Comparison of ENCODE assay signal across 8 mouse cellular contexts in genomic region chr12:84819236-84820168, GRCm38 (mm10). TPM values are rescaled to one million over a fixed set of nuclear protein-coding genes. Genes with fewer than 3 reads are reported as not detected.
DNase-seq lines count a peak whose midpoint lies in the region; ATAC-seq and TF ChIP-seq lines count a peak whose summit lies in the region.

No protein-coding gene starts in this region.

- peak; percentile 96 for TF ChIP-seq EP300 in liver, postnatal 0 days (IDR thresholded peaks at IDR 0.05; ENCODE audit: low read depth)

- no peak overlapping the region for H3K4me2 ChIP-seq in heart, embryonic 13.5 days
- no peak overlapping the region for H3K4me2 ChIP-seq in liver, postnatal 0 days (ENCODE audit: low read depth, low read length)
- H3K4me2 ChIP-seq in neural tube, embryonic 15.5 days: no peak overlapping the region

- no peak for DNase-seq in frontal cortex, postnatal 25 days (ENCODE audit: low spot score in 2 of 2)
- peak; percentile 47 for DNase-seq in brain, embryonic 14.5 days (ENCODE audit: low read depth)
- peak; percentile 28 for DNase-seq in liver, postnatal 0 days
- no peak for DNase-seq in thymus, postnatal 4 days
- no peak for DNase-seq in adrenal gland, postnatal 36 days

- no peak for TF ChIP-seq CTCF in brain, embryonic 14.5 days (IDR thresholded peaks at IDR 0.05; ENCODE audit: borderline replicate concordance, extremely low read depth, insufficient read depth, insufficient read length)
- no peak for TF ChIP-seq CTCF in liver, postnatal 0 days (IDR thresholded peaks at IDR 0.05; ENCODE audit: low read depth)

- H3K9me3 ChIP-seq in heart, embryonic 13.5 days: no peaks in the 10 kb centered on the region
- no peaks in the 10 kb centered on the region for H3K9me3 ChIP-seq in liver, postnatal 0 days (ENCODE audit: low read length)
- H3K9me3 ChIP-seq in neural tube, embryonic 15.5 days (replicated peaks): no peaks in the 10 kb centered on the region

- H3K27me3 ChIP-seq in heart, embryonic 13.5 days (replicated peaks): peaks cover 73% of the 10 kb centered on the region
- H3K27me3 ChIP-seq in liver, postnatal 0 days (ENCODE audit: insufficient read depth, low read length): no peaks in the 10 kb centered on the region
- H3K27me3 ChIP-seq in neural tube, embryonic 15.5 days (replicated peaks): no peaks in the 10 kb centered on the region

- H3K36me3 ChIP-seq in heart, embryonic 13.5 days: no peaks in the 10 kb centered on the region
- no peaks in the 10 kb centered on the region for H3K36me3 ChIP-seq in liver, postnatal 0 days (replicated peaks; ENCODE audit: insufficient read depth, low read length)
- no peaks in the 10 kb centered on the region for H3K36me3 ChIP-seq in neural tube, embryonic 15.5 days

- WGBS in heart, embryonic 13.5 days: 69% methylated on average over 13 of the region's 13 CpGs
- WGBS in liver, postnatal 0 days (ENCODE audit: insufficient replicate concordance): 74% methylated on average over 13 of the region's 13 CpGs
- 88% methylated on average over 13 of the region's 13 CpGs for WGBS in neural tube, embryonic 15.5 days

- ATAC-seq in frontal cortex, adult (ENCODE audit: low TSS enrichment): 0 out of 2 replicates have a peak, but pooled peaks have one; percentile 31
- ATAC-seq in heart, embryonic 13.5 days (ENCODE audit: extremely low read depth, insufficient number of reproducible peaks, low FRiP score, low TSS enrichment): 0 out of 2 replicates have a peak, but pooled peaks have one; percentile 42
- peak; percentile 100 for ATAC-seq in liver, postnatal 0 days
- ATAC-seq in neural tube, embryonic 15.5 days (ENCODE audit: low FRiP score): no peak

- no peak overlapping the region for H3K27ac ChIP-seq in heart, embryonic 13.5 days (replicated peaks)
- peak overlapping the region; percentile 70 for H3K27ac ChIP-seq in liver, postnatal 0 days (ENCODE audit: low read depth)
- H3K27ac ChIP-seq in neural tube, embryonic 15.5 days (replicated peaks): no peak overlapping the region

- H3K4me1 ChIP-seq in heart, embryonic 13.5 days: peaks cover 23% of the 10 kb centered on the region; the same call in 1 of the 2 replicates
- 0 out of 2 replicates have a peak, but pooled peaks cover 7% of the 10 kb centered on the region for H3K4me1 ChIP-seq in liver, postnatal 0 days (ENCODE audit: insufficient read depth)
- peaks cover 2% of the 10 kb centered on the region; the same call in 1 of the 2 replicates for H3K4me1 ChIP-seq in neural tube, embryonic 15.5 days

- H3K9ac ChIP-seq in heart, embryonic 13.5 days: no peak overlapping the region
- H3K9ac ChIP-seq in liver, postnatal 0 days (replicated peaks): no peak overlapping the region
- H3K9ac ChIP-seq in neural tube, embryonic 15.5 days (replicated peaks): no peak overlapping the region

- H3K4me3 ChIP-seq in heart, embryonic 13.5 days: no peak overlapping the region
- no peak overlapping the region for H3K4me3 ChIP-seq in liver, postnatal 0 days (ENCODE audit: low read depth, low read length)
- no peak overlapping the region for H3K4me3 ChIP-seq in neural tube, embryonic 15.5 days (replicated peaks)

- no peak for TF ChIP-seq POLR2A in brain, embryonic 14.5 days (IDR thresholded peaks at IDR 0.05; ENCODE audit: borderline replicate concordance, extremely low read depth, insufficient read depth, insufficient read length, poor library complexity, severe bottlenecking)

RNA-seq across cellular contexts. Expression of gene Isca2, which starts 46.5 kb away (rescaled TPM):
- polyA plus RNA-seq in brain, embryonic 14.5 days (2012; rRNA removed): 80.2 and 131 TPM in 2 replicates
- polyA plus RNA-seq in heart, embryonic 13.5 days (2015; fragmentation: Nextera tagmentation; extraction: Ambion mirVana): 133 and 148 TPM in 2 replicates
- 97.5 and 99.9 TPM in 2 replicates for polyA plus RNA-seq in liver, postnatal 0 days (2015; fragmentation: Nextera tagmentation; extraction: Ambion mirVana)
- 134 and 144 TPM in 2 replicates for polyA plus RNA-seq in neural tube, embryonic 15.5 days (2015; fragmentation: Nextera tagmentation; extraction: Ambion mirVana)
- total RNA-seq in adrenal gland, postnatal 36 days (2021): 10 to 100 TPM; 60.9 to 68.7 TPM

RNA-seq across cellular contexts. Expression of gene Npc2, which starts 46.5 kb away (rescaled TPM):
- 64.0 and 66.2 TPM in 2 replicates for polyA plus RNA-seq in brain, embryonic 14.5 days (2012; rRNA removed)
- 55.8 and 60.1 TPM in 2 replicates for polyA plus RNA-seq in heart, embryonic 13.5 days (2015; fragmentation: Nextera tagmentation; extraction: Ambion mirVana)
- 29.7 and 30.0 TPM in 2 replicates for polyA plus RNA-seq in liver, postnatal 0 days (2015; fragmentation: Nextera tagmentation; extraction: Ambion mirVana)
- 54.1 and 57.7 TPM in 2 replicates for polyA plus RNA-seq in neural tube, embryonic 15.5 days (2015; fragmentation: Nextera tagmentation; extraction: Ambion mirVana)
- total RNA-seq in adrenal gland, postnatal 36 days (2021): 10 to 100 TPM; 82.3 to 91.0 TPM

RNA-seq across cellular contexts. Expression of gene Ltbp2, which starts 56.8 kb away (rescaled TPM):
- 0.72 and 1.4 TPM in 2 replicates for polyA plus RNA-seq in brain, embryonic 14.5 days (2012; rRNA removed)
- 1.8 TPM in 2 replicates for polyA plus RNA-seq in heart, embryonic 13.5 days (2015; fragmentation: Nextera tagmentation; extraction: Ambion mirVana)
- 0.31 and 0.59 TPM in 2 replicates for polyA plus RNA-seq in liver, postnatal 0 days (2015; fragmentation: Nextera tagmentation; extraction: Ambion mirVana)
- 0.22 and 0.47 TPM in 2 replicates for polyA plus RNA-seq in neural tube, embryonic 15.5 days (2015; fragmentation: Nextera tagmentation; extraction: Ambion mirVana)
- total RNA-seq in adrenal gland, postnatal 36 days (2021): 1 to 10 TPM; 6.5 to 6.6 TPM

Comparison
In these comparisons a context has a peak if more than half of its experiments do, and no peak if none do; other contexts are left out.
1. DNase-seq: peak in brain, embryonic 14.5 days (single experiment) and liver, postnatal 0 days (single experiment); none in frontal cortex, postnatal 25 days (0 of 2), thymus, postnatal 4 days (single experiment) and adrenal gland, postnatal 36 days (0 of 2).